ENCODE assay signal across 8 mouse cellular contexts in genomic region chr7:35659173-35659572, GRCm38 (mm10). TPM values are rescaled to one million over a fixed set of nuclear protein-coding genes. Genes with fewer than 3 reads are reported as not detected.
DNase-seq lines count a peak whose midpoint lies in the region.

No protein-coding gene starts in this region.

- intact Hi-C loops in left cerebral cortex, postnatal 4 days (cut with DNase I): loop anchor here (10.0 kb wide), 1 partner anchor 76 kb away; no protein-coding TSS in a partner anchor
- intact Hi-C loops in left cerebral cortex, postnatal 25 days (cut with DNase I): no loop called here

- peak; percentile 42 to 46 for DNase-seq in adrenal gland, adult 18-20 months (ENCODE audit: low spot score in 2 of 2)
- DNase-seq in adrenal gland, adult 2 months: no peak
- DNase-seq in left cerebral cortex, postnatal 4 days: peak; percentile 25
- no peak for DNase-seq in left cerebral cortex, postnatal 25 days (ENCODE audit: low spot score in 2 of 2)
- DNase-seq in adrenal gland, postnatal 36 days: peak; percentile 19 to 39
- DNase-seq in lung, postnatal 14 days: peak; percentile 52
- DNase-seq in thymus, postnatal 4 days: peak; percentile 79
- DNase-seq in urinary bladder, adult 2 months (ENCODE audit: low spot score): no peak

RNA-seq across cellular contexts. Expression of gene Pdcd5, which starts 11.9 kb away (rescaled TPM):
- 10 to 100 TPM; 75.9 to 76.2 TPM for total RNA-seq in adrenal gland, adult 18-20 months (2021)
- total RNA-seq in adrenal gland, adult 2 months (2021): 10 to 100 TPM; 87.1 to 88.8 TPM
- 21.2 and 21.3 TPM in 2 replicates for polyA plus RNA-seq in adrenal gland, adult 2 months (2012; rRNA removed)
- total RNA-seq in left cerebral cortex, postnatal 4 days (2021): 100 to 1,000 TPM; 110 to 114 TPM
- total RNA-seq in left cerebral cortex, postnatal 25 days (2021): 10 to 100 TPM; 67.3 to 72.0 TPM
- total RNA-seq in adrenal gland, postnatal 36 days (2021): 10 to 100 TPM; 70.3 to 90.1 TPM
- 117 and 120 TPM in 2 replicates for polyA plus RNA-seq in urinary bladder, adult 2 months (2012; rRNA removed)

Comparison
In these comparisons a context has a peak if more than half of its experiments do, and no peak if none do; other contexts are left out.
1. DNase-seq: peak in adrenal gland, adult 18-20 months (2 of 2), left cerebral cortex, postnatal 4 days (single experiment), adrenal gland, postnatal 36 days (2 of 2), lung, postnatal 14 days (single experiment) and thymus, postnatal 4 days (single experiment); none in adrenal gland, adult 2 months (single experiment), left cerebral cortex, postnatal 25 days (0 of 2) and urinary bladder, adult 2 months (single experiment).